Mouse (Mus musculus) stomach, postnatal 0 days (tissue): ENCODE measurements at regions not wholly inside any gene's neighbourhood (a gene's known extent, or its start where the extent isn't known, plus 50 kb on each side); places are given as distances from the start of the nearest gene placed in this dataset.

Source experiments
- CTCF ChIP-seq: IDR thresholded peaks from 2 replicates; pipeline ENCODE4 v1.5.1; 2016; ENCODE audit warnings: antibody characterized with exemption, low read depth, mild to moderate bottlenecking, moderate library complexity
- EP300 ChIP-seq: optimal IDR thresholded peaks from 2 replicates; pipeline ENCODE3; 2016; ENCODE audit warnings: antibody characterized with exemption

GRCm38 (mm10) chr1:98932239-98932638, 511.3 kb downstream of the Slco6d1 start:
- TF ChIP-seq EP300 (no peak), CTCF (no peak)
